Mouse (Mus musculus) bone marrow, adult 2 months (tissue): ENCODE data around the gene Best1.

Source experiments
- CTCF ChIP-seq: fragments of 200-500 bp; IDR thresholded peaks from 2 replicates; pipeline ENCODE4 v1.5.1; 2011; ENCODE audit warnings: low read length, control low read depth; ENCODE audit not compliant: control insufficient read depth, insufficient read depth
- POLR2A ChIP-seq: fragments of 200-500 bp; IDR thresholded peaks from 2 replicates; pipeline ENCODE4 v1.6.1; 2011; ENCODE audit warnings: low read depth, mild to moderate bottlenecking, control low read depth, low read length, borderline replicate concordance; ENCODE audit not compliant: control insufficient read depth

DNA sequence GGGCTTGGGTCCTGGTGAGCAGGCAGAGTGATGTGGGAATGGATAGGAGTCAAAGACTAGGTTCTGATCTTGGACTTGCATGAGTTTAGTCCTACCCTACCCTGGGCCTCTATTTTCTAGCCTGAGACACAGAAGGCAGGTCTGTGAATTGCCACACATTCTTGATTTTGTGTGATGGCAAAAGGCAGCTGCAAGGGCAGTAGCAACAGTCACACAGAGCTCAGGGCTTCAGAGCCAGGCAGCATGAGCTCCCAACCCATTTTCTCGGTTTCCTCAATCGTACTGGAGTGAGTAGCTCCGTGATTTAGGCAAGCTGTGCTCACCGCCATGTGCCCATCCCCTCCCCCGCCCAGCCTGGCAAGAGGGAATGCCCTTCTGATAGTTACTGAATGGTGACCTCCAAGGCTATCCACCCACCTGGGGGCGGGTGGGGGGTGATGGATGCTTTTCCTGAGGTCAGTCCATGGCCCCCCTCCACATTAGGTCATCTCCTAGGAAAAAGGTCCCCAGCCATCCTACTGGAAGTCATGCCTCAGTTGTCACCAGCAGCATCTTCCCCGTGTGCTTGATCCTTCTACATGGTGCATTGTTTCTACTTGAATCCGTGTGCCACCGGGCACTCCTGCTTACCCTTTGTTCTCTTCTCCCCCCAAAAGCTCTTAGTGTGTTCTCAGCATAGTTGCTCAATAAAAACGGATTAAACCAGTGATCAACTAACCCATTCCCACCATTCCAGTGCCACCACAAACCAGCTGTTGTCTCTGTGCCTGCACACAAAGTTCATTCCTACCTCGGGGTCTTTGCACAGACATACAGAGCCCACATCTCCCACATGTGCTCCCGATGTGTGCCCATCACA lies 4.0 kb downstream of the Best1 start:
- TF ChIP-seq CTCF (no peak), POLR2A (no peak)
